In genomic region chr2:180173711-180174110, GRCm38 (mm10) we compare ENCODE assay signal across 7 mouse cellular contexts. TPM values are rescaled to one million over a fixed set of nuclear protein-coding genes. Genes with fewer than 3 reads are reported as not detected.
DNase-seq lines count a peak whose midpoint lies in the region; ATAC-seq and TF ChIP-seq lines count a peak whose summit lies in the region.
"Not testable (repeated sequence)": the region's sequence is repeated elsewhere in the genome, so short reads cannot be mapped to it uniquely, and the experiment has no call there.

No protein-coding gene starts in this region.

- not testable (repeated sequence) for H3K27me3 ChIP-seq in erythroblast, embryonic 14.5 days (ENCODE audit: control insufficient read depth); hindbrain, embryonic 13.5 days; limb, embryonic 10.5 days (ENCODE audit: low read depth, poor library complexity, severe bottlenecking); lung, postnatal 0 days (replicated peaks; ENCODE audit: insufficient read depth, low read length); neural tube, embryonic 12.5 days (replicated peaks)

- 93% methylated on average over 8 of the region's 8 CpGs for WGBS in hindbrain, embryonic 13.5 days
- WGBS in limb, embryonic 10.5 days = 93% methylated on average over 8 of the region's 8 CpGs
- 50% methylated on average over 8 of the region's 8 CpGs for WGBS in lung, postnatal 0 days
- 96% methylated on average over 8 of the region's 8 CpGs for WGBS in neural tube, embryonic 12.5 days

- peaks cover 33% of the 10 kb centered on the region for H3K4me1 ChIP-seq in erythroblast, embryonic 14.5 days (ENCODE audit: control insufficient read depth)
- peaks cover 27% of the 10 kb centered on the region for H3K4me1 ChIP-seq in hindbrain, embryonic 13.5 days (replicated peaks)
- H3K4me1 ChIP-seq in limb, embryonic 10.5 days = peaks cover 23% of the 10 kb centered on the region
- not testable (repeated sequence) for H3K4me1 ChIP-seq in lung, postnatal 0 days (ENCODE audit: insufficient read depth, low read depth, low read length)
- H3K4me1 ChIP-seq in neural tube, embryonic 12.5 days = peaks cover 22% of the 10 kb centered on the region

- peak overlapping the region; percentile 86 for H3K4me3 ChIP-seq in erythroblast, embryonic 14.5 days (replicated peaks)
- H3K4me3 ChIP-seq in hindbrain, embryonic 13.5 days = peak overlapping the region; percentile 97; the same call in 1 of the 2 replicates
- H3K4me3 ChIP-seq in limb, embryonic 10.5 days = 0 out of 2 replicates have a peak overlapping the region, but pooled peaks have one; percentile 97
- not testable (repeated sequence) for H3K4me3 ChIP-seq in lung, postnatal 0 days (ENCODE audit: low read depth, low read length); neural tube, embryonic 12.5 days

- not testable (repeated sequence) for TF ChIP-seq EP300 in lung, postnatal 0 days (IDR thresholded peaks at IDR 0.05)

- 0 out of 2 replicates have a peak overlapping the region, but pooled peaks have one; percentile 24 for H3K9ac ChIP-seq in hindbrain, embryonic 13.5 days
- not testable (repeated sequence) for H3K9ac ChIP-seq in lung, postnatal 0 days (replicated peaks; ENCODE audit: low read depth)
- 0 out of 2 replicates have a peak overlapping the region, but pooled peaks have one; percentile 27 for H3K9ac ChIP-seq in neural tube, embryonic 12.5 days

- peaks cover 63% of the 10 kb centered on the region for H3K36me3 ChIP-seq in erythroblast, embryonic 14.5 days (ENCODE audit: control insufficient read depth)
- peaks cover 57% of the 10 kb centered on the region for H3K36me3 ChIP-seq in hindbrain, embryonic 13.5 days
- peaks cover 60% of the 10 kb centered on the region for H3K36me3 ChIP-seq in limb, embryonic 10.5 days
- H3K36me3 ChIP-seq in lung, postnatal 0 days (ENCODE audit: insufficient read depth, low read length) = peaks cover 26% of the 10 kb centered on the region
- H3K36me3 ChIP-seq in neural tube, embryonic 12.5 days = peaks cover 53% of the 10 kb centered on the region

- not testable (repeated sequence) for H3K9me3 ChIP-seq in erythroblast, embryonic 14.5 days (ENCODE audit: control insufficient read depth, low read length); hindbrain, embryonic 13.5 days; limb, embryonic 10.5 days (replicated peaks); lung, postnatal 0 days (ENCODE audit: low read length); neural tube, embryonic 12.5 days

- not testable (repeated sequence) for ATAC-seq in hindbrain, embryonic 13.5 days (ENCODE audit: low FRiP score); lung, postnatal 0 days; neural tube, embryonic 12.5 days (ENCODE audit: low FRiP score, low read depth)

- H3K4me2 ChIP-seq in hindbrain, embryonic 13.5 days = peak overlapping the region; percentile 100
- 0 out of 2 replicates have a peak overlapping the region, but pooled peaks have one; percentile 75 for H3K4me2 ChIP-seq in lung, postnatal 0 days (replicated peaks; ENCODE audit: low read depth, low read length)
- peak overlapping the region; percentile 86 for H3K4me2 ChIP-seq in neural tube, embryonic 12.5 days (replicated peaks)

- H3K27ac ChIP-seq in hindbrain, embryonic 13.5 days; limb, embryonic 10.5 days; lung, postnatal 0 days (ENCODE audit: low read length); neural tube, embryonic 12.5 days: not testable (repeated sequence)

- peak; percentile 49 for DNase-seq in adipocyte (ENCODE audit: low spot score)
- peak; percentile 60 for DNase-seq in cerebellum, adult 9-11 months
- DNase-seq in limb, embryonic 10.5 days (ENCODE audit: low spot score) = not testable (repeated sequence)
- peak; percentile 16 for DNase-seq in lung, postnatal 0 days (ENCODE audit: low spot score)

- not testable (repeated sequence) for TF ChIP-seq CTCF in lung, postnatal 0 days (IDR thresholded peaks at IDR 0.05)

RNA-seq across cellular contexts. Expression of gene Adrm1, which starts 2.4 kb away (rescaled TPM):
- 69.4 and 72.6 TPM in 2 replicates for polyA plus RNA-seq in erythroblast, embryonic 14.5 days (2012)
- polyA plus RNA-seq in hindbrain, embryonic 13.5 days (2015; fragmentation: Nextera tagmentation; extraction: Ambion mirVana) = 208 and 213 TPM in 2 replicates
- 264 and 295 TPM in 2 replicates for polyA plus RNA-seq in limb, embryonic 10.5 days (2016; fragmentation: Nextera tagmentation; extraction: Ambion mirVana)
- polyA plus RNA-seq in lung, postnatal 0 days (2015; fragmentation: Nextera tagmentation; extraction: Ambion mirVana) = 119 and 136 TPM in 2 replicates
- 218 and 221 TPM in 2 replicates for polyA plus RNA-seq in neural tube, embryonic 12.5 days (2016; fragmentation: Nextera tagmentation; extraction: Ambion mirVana)

RNA-seq across cellular contexts. Expression of gene Lama5, which starts 51.9 kb away (rescaled TPM):
- 0.08 and 0.14 TPM in 2 replicates for polyA plus RNA-seq in erythroblast, embryonic 14.5 days (2012)
- polyA plus RNA-seq in hindbrain, embryonic 13.5 days (2015; fragmentation: Nextera tagmentation; extraction: Ambion mirVana) = 1.9 and 2.1 TPM in 2 replicates
- polyA plus RNA-seq in limb, embryonic 10.5 days (2016; fragmentation: Nextera tagmentation; extraction: Ambion mirVana) = 18.1 and 18.2 TPM in 2 replicates
- polyA plus RNA-seq in lung, postnatal 0 days (2015; fragmentation: Nextera tagmentation; extraction: Ambion mirVana) = 83.7 and 85.3 TPM in 2 replicates
- polyA plus RNA-seq in neural tube, embryonic 12.5 days (2016; fragmentation: Nextera tagmentation; extraction: Ambion mirVana) = 2.8 and 2.9 TPM in 2 replicates

RNA-seq across cellular contexts. Expression of gene Osbpl2, which starts 54.6 kb away (rescaled TPM):
- 0.76 and 1.2 TPM in 2 replicates for polyA plus RNA-seq in erythroblast, embryonic 14.5 days (2012)
- polyA plus RNA-seq in hindbrain, embryonic 13.5 days (2015; fragmentation: Nextera tagmentation; extraction: Ambion mirVana) = 58.2 and 60.8 TPM in 2 replicates
- polyA plus RNA-seq in limb, embryonic 10.5 days (2016; fragmentation: Nextera tagmentation; extraction: Ambion mirVana) = 18.5 and 25.6 TPM in 2 replicates
- 35.3 and 36.1 TPM in 2 replicates for polyA plus RNA-seq in lung, postnatal 0 days (2015; fragmentation: Nextera tagmentation; extraction: Ambion mirVana)
- polyA plus RNA-seq in neural tube, embryonic 12.5 days (2016; fragmentation: Nextera tagmentation; extraction: Ambion mirVana) = 51.8 and 52.5 TPM in 2 replicates
